Mouse (Mus musculus) bone marrow macrophage, adult 2 months (primary cell): ENCODE results near the gene Cyth1. TPM values are rescaled to one million over a fixed set of nuclear protein-coding genes. Genes with fewer than 3 reads are reported as not detected.
A peak's percentile ranks its signal among the peaks of the same experiment; 100 is the strongest.

ENCODE experiments used
- H3K27ac ChIP-seq: 2 replicates; pipeline ENCODE4 v1.5.1; 2012; ENCODE audit warnings: low read depth, low read length; ENCODE audit not compliant: insufficient read depth
- H3K4me1 ChIP-seq: 2 replicates; pipeline ENCODE4 v1.6.1; 2012; ENCODE audit warnings: low read length; ENCODE audit not compliant: control insufficient read depth, insufficient read depth
- H3K4me3 ChIP-seq: 2 replicates; pipeline ENCODE4 v1.5.1; 2012; ENCODE audit warnings: mild to moderate bottlenecking, low read length, moderate library complexity; ENCODE audit not compliant: insufficient read depth
- CTCF ChIP-seq: IDR thresholded peaks from 2 replicates; pipeline ENCODE4 v1.5.1; 2012; ENCODE audit warnings: low read depth, mild to moderate bottlenecking, low read length, moderate library complexity
- POLR2A ChIP-seq: IDR thresholded peaks from 2 replicates; pipeline ENCODE4 v1.6.1; 2012; ENCODE audit warnings: mild to moderate bottlenecking, low read depth, low read length, borderline replicate concordance
- polyA plus RNA-seq: library from polyadenylated mRNA; stranded (reverse); fragments of >200 nt; gene quantifications from 2 replicates; pipeline ENCODE4 v1.2.4, GENCODE M21; 2012; ENCODE audit not compliant: missing spikeins, insufficient read depth, insufficient read length

Cyth1 gene
- polyA plus RNA-seq, 1 experiment = 47.2 TPM

GRCm38 (mm10) chr11:118143731-118144130, 104.7 kb downstream of the Cyth1 start:
- Histone ChIP-seq H3K4me1 (peaks cover 30% of the 10 kb centered on the region), H3K4me3 (no peak overlapping the region), H3K27ac (no peak overlapping the region)
- TF ChIP-seq POLR2A = no peak

DNA sequence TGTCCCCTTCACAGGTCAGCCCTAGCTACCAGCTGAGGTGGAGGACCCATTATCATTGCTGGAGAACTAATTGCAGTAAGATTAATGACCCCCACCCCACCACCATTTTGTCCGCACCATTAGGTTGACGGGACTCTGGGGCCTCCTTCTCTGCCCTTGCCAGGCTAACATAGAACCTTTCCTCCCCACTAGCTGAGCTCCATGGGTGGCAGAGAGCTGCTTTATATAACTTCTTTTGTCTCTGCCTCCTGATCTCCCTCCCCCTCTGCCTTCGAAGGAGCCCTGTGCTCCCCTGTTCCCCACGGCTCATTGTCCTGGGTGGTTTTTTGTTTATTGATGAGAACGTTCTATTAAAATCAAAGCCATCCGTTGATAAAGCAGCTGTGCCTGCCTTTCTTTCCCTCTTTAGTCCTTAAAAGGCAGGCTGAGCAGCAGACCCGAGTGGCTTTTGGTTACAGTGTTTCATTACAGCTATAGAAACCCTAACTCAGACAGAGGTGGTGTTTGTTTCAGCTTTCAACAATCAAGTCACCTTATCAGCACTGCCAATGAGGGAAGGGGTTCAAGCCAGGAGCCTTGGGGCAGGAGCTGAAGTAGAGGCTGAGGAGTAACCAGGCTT, 105.7 kb downstream of the Cyth1 start:
- no peak overlapping the region for H3K27ac ChIP-seq
- TF ChIP-seq CTCF (no peak), POLR2A (no peak)
- H3K4me3 ChIP-seq = no peak overlapping the region
- H3K4me1 ChIP-seq = peaks cover 24% of the 10 kb centered on the region

GRCm38 (mm10) chr11:118140771-118141565, 107.4 kb downstream of the Cyth1 start:
- H3K4me1 ChIP-seq = peaks cover 14% of the 10 kb centered on the region
- TF ChIP-seq CTCF = no peak
- TF ChIP-seq POLR2A = no peak
- H3K4me3 ChIP-seq = no peak overlapping the region
- H3K27ac ChIP-seq = no peak overlapping the region

- TF ChIP-seq POLR2A = no peak
- TF ChIP-seq CTCF = no peak
- Histone ChIP-seq H3K27ac (no peak overlapping the region), H3K4me3 (no peak overlapping the region), H3K4me1 (peaks cover 16% of the 10 kb centered on the region)
These were observed 110.0 kb downstream of the Cyth1 start for GRCm38 (mm10) chr11:118138347-118138746.

- H3K4me1 ChIP-seq = peaks cover 21% of the 10 kb centered on the region
- no peak overlapping the region for H3K27ac ChIP-seq
- no peak for TF ChIP-seq CTCF
- TF ChIP-seq POLR2A = no peak
- H3K4me3 ChIP-seq = no peak overlapping the region
These were observed 112.2 kb downstream of the Cyth1 start for GRCm38 (mm10) chr11:118136172-118136632.

DNA sequence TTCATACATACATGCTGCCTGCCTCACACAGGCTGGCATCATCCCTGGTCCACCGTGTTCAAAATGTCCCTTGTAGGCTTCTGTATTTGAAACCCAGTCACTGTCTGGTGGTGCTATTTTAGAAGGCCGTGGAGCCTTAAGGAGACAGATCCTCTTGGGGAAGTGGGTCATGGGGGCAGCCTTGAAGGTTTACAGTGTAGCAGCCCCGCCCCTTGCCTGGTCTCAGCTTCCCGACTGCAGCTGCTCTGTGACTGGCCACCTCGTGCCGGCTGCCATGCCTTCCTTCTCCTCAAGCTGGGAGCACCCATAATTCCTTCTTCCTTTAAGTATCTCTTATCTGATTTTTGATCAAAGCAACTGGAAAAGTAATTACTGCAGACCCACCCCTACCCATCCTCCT, 113.1 kb downstream of the Cyth1 start:
- H3K4me3 ChIP-seq = no peak overlapping the region
- peak overlapping the region; percentile 35 for H3K27ac ChIP-seq
- peaks cover 22% of the 10 kb centered on the region for H3K4me1 ChIP-seq
- TF ChIP-seq CTCF (no peak), POLR2A (no peak)

GRCm38 (mm10) chr11:118133752-118134169, 114.6 kb downstream of the Cyth1 start:
- Histone ChIP-seq H3K4me3 (no peak overlapping the region), H3K27ac (no peak overlapping the region), H3K4me1 (peaks cover 27% of the 10 kb centered on the region)
- TF ChIP-seq CTCF (no peak), POLR2A (no peak)

DNA sequence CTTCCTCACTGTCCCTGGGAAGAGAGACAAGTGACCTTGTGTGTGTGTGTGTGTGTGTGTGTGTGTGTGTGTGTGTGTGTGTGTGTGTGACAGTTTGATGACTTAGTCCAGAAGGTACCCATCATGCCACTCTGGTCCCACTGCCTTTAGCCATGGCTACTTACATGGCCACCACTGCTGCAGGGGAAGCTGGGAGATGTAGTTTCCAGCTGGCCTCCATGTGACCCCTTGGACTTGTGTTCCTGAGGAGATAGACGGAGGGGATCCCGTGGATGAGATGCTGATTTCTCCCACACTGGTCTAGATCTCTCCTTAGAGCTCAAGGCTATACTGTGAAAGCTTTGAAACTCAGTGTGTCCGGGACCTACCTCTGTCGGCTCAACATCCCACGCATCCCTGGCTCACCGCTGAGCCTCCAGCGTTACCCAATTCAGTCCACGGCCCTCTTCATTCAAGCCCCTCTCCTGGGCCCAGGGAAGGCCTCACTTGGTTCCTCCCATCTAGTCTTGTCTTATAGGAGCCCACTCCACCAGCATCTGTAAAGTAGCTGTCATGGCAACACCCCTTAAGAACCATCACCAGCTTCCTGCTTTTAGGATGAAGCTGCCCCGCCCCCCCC, 115.2 kb downstream of the Cyth1 start:
- Histone ChIP-seq H3K4me1 (peaks cover 27% of the 10 kb centered on the region), H3K27ac (no peak overlapping the region), H3K4me3 (no peak overlapping the region)
- TF ChIP-seq CTCF (no peak), POLR2A (no peak)

GRCm38 (mm10) chr11:118132136-118132535, 116.3 kb downstream of the Cyth1 start:
- TF ChIP-seq CTCF = no peak
- no peak for TF ChIP-seq POLR2A
- H3K4me1 ChIP-seq = peaks cover 27% of the 10 kb centered on the region
- H3K4me3 ChIP-seq = no peak overlapping the region
- H3K27ac ChIP-seq = no peak overlapping the region

DNA sequence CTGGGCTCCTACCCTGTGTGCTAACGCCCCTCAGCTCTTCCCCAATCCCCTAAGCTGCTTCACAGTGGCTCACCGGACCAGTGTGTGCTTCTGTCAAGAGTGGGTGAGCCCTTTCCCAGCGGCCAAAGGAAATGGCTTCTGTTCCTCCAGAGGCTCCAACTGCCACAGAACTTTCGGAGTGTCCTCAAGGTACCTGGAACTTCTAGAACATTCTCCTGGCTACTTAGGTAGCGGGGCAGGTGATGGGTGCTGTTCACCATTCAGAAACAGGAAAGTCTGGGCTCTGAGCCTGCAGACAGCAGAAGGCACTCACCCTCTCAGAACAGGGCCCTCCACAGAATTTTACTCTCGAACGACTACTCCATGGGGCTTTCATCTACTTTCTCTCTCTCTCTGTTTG, 117.9 kb downstream of the Cyth1 start, which contains the start of gene Dnah17:
TSS of gene Dnah17 (minus strand) at position 101 of the 400 bp plus-strand sequence.
- no peak for TF ChIP-seq POLR2A
- TF ChIP-seq CTCF = no peak
- H3K27ac ChIP-seq = no peak within 1 kb of the TSS
- H3K4me1 ChIP-seq = peaks cover 21% of the 10 kb centered on the region
- no peak within 1 kb of the TSS for H3K4me3 ChIP-seq

DNA sequence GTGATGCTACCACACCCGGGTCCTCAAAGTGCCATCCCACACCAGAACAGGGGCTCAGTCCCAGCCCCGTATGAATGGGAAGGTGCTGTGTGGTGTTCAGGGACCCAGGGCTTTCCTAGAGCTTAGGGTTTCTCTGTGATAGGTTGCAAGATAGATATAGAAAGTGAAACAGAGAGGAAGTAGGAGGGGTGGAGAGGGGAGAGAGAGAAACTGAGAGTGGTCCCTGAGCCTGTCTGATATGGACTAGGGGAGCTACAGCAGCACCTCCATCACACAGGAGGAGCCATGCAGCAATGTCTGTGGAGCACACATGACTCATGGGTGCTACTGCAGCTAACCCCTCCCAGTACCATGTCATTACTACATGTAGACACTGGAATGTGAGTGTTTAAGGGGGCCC, 118.6 kb downstream of the Cyth1 start:
- Histone ChIP-seq H3K27ac (no peak overlapping the region), H3K4me1 (peaks cover 15% of the 10 kb centered on the region), H3K4me3 (no peak overlapping the region)
- TF ChIP-seq POLR2A = no peak
- no peak for TF ChIP-seq CTCF
